Mouse (Mus musculus) olfactory bulb, adult 2 months (tissue): Measurements from ENCODE around the gene Tll1.

Experiments used
- CTCF ChIP-seq: fragments of 200-500 bp; IDR thresholded peaks from 2 replicates; pipeline ENCODE4 v1.5.1; 2012; ENCODE audit warnings: low read depth, mild to moderate bottlenecking, low read length, moderate library complexity; ENCODE audit not compliant: insufficient read depth
- POLR2A ChIP-seq: fragments of 200-500 bp; IDR thresholded peaks from 2 replicates; pipeline ENCODE4 v1.6.1; 2012; ENCODE audit warnings: mild to moderate bottlenecking, low read depth, low read length, moderate library complexity; ENCODE audit not compliant: insufficient read depth

- TF ChIP-seq POLR2A (no peak), CTCF (no peak)
Observed at GRCm38 (mm10) chr8:64174916-64175315, 31.2 kb downstream of the Tll1 start.
